Mouse (Mus musculus) c-Kit-positive CD71-negative TER-119-negative erythroid progenitor cells, embryonic 14.5 days (primary cell): Measurements from ENCODE around the gene Ube2q2.
"Not testable (repeated sequence)": the region's sequence is repeated elsewhere in the genome, so short reads cannot be mapped to it uniquely, and the experiment has no call there.

Experiments used
- DNase-seq: peaks from one replicate; pipeline ENCODE4 v3.0.0-alpha.2; 2013; ENCODE audit warnings: low read depth

Ube2q2 gene

DNA sequence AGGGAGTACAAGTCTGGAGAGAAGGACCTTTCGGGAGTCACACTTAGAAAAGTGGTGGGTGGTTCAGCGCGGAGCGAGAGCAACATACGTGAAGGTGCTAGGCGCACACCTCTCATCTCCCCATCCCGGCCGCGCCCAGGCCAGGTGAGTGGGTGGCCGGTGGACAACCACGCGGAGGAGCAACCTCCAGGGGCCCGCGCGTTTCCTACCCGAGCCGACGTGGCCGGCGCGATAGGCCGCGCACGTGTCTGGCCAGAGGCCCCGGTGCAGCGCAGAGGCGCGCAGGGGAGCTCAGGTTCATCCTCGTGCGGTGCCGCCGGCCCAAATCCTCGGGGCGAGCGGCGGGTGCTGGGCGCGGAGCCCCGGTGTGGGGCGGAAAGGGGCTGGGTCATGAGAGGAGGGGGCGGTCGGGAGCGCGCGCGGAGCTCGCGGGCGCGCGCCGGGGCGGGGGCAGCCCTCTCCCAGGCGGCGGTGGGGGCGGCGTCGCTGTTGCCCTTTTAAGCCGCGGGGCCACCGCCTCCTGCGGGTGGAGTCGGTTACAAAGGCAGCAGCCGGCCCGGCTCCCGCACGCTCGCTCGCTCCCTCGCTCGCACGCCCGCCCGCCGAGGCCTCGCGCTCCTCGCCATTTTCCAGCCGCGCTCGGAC, at the start of gene Ube2q2:
Gene Ube2q2, plus strand, starts transcription at position 1 of the 645 bp plus-strand sequence.
- peak; percentile 48 for DNase-seq

DNA sequence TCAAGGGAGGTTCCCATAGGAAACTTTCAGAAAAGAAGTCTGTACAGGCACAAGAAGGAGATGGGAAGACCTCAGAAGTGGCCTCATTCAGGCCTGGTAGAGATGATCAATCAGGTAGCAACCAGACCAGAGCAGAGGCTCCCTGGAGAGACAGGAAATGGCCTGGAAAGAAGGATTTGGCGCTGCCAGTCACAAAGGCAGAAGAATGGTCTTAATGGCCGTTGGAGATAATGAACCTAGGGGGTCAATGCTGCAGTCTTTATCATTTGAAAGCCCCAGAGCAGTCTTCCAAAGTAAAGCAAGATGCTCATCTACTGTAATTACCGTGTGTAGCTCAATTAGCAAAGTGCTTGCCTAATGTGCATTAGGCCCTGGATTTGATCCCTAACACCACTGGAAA, 47.5 kb upstream of the Ube2q2 start:
- no peak for DNase-seq

DNA sequence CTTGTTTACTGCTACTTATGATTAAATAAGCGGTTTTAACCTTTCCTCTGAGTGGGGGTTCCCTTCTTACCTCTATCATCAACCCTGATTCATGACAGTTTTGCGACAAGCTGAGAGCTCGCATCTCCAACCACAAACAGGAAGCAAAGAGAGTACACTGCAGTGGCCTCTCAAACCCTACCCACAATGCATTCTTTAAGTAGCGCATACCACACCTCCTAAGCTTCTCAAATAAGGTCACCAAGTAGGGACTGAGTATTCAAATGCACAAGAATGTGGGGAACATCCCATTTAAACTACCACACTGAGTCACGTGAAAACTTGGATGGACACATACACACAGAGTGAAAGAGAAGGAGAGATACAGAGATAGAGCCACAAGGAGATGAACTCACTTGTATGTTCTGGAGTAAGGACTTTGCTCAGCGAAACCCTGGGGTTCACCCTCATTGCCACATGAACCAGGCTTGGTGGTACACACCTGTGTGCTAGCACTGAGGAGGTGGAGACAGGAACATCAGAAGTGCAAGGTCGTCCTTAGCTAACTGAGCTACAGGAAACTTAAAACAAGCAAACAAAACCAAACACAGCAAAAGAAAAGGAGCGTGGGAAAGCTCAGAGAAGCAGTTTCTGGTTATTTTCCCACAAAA, 46.3 kb upstream of the Ube2q2 start:
- no peak for DNase-seq

DNA sequence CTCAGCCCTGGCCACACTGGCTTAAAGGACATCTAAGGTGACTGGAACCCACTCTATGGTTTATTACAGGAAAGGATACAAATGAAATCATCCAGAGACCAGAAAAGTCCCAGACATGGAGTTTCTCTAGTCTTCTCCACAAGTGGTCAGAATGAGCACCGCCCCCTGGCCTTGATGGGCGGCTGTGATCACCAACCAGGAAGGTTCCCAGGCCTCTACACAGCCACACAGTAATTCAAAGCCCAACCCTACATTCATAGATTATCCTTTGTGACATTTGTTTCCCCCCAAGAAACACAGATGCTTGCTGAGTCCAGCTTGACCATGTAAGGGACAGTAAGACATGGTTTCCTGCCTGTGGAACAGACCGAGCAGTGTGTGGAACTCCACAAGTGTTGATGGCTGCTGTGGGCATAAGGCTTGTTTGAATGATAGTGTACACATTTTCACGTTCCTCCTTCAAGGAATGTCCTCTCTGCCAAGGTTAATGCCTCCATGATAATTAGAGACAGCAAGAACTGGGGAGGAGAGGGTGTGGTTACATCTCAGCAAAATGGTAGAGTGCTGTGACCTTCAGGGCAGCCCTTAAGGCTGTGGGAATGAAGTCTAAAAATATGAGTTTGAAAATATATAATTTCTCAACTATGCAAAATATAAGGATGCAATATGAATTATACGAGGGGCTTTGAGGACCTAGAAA, 45.6 kb upstream of the Ube2q2 start:
- no peak for DNase-seq

DNA sequence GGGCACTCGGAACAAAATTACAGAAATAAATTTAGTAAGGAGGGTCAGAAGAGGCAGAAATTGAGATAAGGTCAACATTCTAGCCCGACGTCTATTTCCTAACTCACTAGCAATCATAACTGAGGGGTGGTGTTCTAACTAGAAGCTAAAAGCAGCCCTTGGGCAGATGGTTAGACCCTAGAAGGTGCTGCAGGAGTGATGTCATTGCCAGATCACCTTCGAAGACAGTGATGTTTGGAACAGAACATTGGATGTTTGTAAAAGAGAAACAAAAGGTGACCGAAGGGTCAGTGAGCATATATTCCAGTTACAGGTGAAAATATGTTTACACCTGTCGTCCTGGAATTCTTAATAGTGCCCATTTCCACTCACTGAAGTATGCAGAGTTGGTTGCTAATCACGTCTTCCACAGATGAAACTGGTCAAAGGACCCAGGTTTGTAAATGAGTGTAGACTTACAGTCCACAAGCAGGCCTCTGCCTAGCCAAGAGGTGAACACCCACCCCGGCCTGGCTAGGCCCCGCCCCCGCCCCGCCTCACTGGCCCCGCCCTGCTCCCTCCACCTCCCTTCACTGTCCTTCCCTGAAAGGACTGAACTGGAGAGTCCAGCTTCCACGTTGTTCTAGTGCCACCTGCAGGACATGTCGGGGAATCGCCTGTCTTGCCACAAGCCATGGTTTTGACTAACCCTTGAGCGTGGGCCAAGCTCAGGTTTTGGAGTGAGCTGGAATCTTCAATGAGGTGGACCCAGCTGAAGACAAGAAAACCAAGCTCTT, 38.4 kb upstream of the Ube2q2 start:
- peak; percentile 89 for DNase-seq

DNA sequence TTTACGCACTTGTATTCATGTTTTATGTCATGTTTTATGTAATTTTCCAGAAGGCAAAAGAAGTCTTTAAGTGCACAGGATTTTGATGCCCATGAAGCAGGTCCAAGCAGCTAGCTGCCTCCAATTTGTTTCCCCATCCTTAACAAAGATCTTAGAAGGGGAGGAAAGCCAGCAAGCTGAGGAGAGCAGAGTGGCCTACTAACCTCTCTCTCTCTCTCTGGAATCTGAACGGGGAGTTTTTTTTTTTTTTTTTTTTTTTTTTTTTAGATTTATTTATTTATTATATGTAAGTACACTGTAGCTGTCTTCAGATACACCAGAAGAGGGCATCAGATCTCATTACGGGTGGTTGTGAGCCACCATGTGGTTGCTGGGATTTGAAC, 37.8 kb upstream of the Ube2q2 start:
- not testable (repeated sequence) for DNase-seq

DNA sequence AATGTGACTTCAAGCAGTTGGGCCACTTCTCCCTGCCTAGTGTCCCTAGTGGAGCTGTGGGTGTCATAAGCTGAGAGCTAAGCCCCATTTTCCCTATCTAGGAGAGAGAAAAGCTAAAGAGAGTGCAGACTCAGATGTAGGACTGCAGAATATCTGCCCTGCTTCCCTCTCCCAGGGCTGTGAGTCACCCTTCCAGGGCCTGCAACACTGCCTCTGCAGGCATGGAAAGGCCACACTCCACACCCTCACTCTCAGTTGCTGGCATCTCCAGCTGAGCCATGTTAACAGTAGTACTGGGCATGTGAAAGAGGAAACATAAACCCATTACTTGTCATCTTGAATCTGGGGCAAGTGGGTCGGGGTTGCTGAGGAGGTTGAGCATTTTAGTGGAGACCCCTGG, 33.9 kb upstream of the Ube2q2 start:
- no peak for DNase-seq

DNA sequence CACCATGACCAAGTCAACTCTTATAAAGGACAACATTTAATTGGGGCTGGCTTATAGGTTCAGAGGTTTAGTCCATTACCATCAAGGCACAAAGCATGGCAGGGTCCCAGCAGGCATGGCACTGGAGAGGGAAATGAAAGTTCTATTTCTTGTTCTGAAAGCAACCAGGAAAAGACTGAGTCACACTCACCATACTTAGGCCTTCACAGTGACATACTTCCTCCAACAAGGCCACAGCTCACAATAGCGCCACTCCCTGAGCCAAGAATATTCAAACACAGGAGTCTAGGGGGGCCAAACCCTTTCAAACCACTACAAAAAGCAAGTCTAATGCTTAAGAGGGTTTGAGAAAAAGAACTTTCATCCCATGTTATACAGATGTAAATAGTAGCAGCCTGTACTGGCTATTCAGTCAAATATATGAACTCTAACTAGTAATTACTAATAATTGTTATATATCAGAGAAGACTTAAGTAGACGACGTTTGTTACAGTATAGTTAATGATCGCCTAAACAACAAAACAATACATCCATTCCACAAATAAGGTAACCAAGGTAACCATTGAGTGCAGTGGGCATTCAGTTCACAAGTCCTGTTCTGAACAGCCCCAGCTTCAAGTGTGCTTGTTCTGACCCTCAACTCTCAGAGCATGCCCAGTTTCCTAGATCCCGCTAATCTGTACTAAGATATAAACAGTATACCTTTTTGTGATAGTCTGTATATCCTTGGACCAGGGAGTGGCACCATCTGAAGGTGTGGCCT, 31.2 kb upstream of the Ube2q2 start:
- DNase-seq = no peak

DNA sequence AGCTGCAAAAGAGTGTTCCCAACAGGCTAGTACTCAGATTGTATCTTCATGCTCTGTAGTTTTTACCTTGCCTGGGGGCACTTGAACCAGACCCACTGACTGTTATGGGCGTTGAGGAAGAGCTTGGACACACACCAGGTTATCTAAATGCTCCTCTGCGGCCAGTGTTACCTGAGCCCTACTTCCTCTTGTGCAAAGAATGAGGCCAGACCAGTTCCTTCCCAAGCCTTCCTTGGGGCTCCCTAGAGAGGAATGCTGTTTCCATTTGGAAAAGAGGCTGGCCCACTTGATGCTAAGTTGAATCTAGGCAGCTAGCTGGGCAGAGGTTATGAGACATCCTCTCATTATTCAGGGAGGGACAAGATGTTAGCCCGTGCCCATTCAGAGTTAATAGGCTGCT, 26.1 kb upstream of the Ube2q2 start:
- DNase-seq = no peak

DNA sequence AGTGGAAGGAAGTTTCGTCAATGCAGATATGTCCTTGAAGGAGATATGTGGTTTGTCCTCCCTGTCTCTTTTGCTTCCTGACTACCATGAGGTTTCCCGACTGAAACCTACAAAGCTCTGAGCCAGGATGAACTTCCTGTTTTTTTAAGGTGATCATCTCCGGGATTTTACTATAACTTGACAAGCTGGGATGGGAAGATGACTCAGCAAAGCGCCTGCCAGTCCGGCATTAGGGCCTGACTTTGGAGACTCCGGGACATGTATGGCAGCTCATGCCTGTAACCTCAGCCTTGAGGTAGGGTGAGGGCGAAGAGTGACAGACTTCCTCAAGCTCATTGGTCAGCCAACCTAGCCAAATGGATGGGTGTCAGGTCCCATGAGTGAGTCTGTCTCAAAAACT, 22.9 kb upstream of the Ube2q2 start:
- no peak for DNase-seq

DNA sequence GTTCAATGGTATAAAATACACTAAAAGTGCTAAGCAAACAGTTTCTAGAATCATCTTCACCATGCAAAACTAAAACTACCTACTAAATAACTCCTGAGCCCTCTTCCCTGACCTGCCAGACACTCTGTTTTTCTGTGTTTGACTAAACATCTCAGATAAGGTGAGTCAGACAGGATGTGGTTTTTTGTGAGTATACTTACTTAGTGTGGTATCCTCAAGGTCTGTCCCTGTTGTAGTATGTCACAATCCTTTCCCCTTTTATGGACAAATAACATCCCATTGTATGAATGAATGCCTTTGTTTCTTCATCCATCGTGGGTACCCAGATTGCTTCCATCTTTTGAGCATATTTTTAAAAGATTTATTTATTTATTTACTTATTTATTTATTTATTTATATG, 22.4 kb upstream of the Ube2q2 start:
- no peak for DNase-seq

DNA sequence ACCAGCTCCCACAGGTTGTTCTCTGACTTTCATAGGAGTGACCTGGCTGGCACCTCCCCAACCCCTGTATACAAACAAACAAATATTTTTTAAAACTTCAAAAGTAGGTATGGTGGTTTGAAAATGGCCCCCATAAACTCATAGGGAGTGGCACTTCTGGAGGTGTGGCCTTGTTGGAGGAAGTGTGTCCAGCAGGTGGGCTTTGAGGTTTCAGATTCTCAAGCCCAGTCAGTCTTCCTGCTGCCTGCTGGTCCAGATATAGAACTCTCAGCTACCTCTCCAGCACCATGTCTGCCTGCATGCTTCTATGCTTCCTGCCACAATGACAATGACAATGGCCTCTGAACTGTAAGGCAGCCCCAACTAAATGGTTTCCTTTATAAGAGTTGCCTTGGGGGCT, 16.8 kb upstream of the Ube2q2 start:
- DNase-seq = no peak

DNA sequence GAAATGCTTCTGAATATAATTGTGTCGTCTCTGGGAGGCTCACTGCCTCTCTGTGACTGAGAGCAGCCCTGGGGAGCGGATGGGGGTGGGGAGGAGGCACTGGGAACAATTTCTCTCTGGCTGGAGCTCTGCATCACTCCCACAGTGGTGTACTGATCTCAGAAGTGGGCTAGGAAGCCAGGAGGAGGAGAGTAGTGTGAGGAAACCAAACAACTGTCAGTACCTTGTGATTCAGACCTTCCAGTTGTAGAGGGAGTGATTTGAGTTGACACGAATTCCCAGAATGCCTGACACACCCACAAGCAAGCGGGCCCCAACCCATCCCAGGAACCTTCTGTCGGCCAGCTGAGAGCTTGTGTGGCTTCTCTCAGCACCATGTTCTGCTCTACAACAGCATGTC, 12.1 kb upstream of the Ube2q2 start:
- DNase-seq = no peak

DNA sequence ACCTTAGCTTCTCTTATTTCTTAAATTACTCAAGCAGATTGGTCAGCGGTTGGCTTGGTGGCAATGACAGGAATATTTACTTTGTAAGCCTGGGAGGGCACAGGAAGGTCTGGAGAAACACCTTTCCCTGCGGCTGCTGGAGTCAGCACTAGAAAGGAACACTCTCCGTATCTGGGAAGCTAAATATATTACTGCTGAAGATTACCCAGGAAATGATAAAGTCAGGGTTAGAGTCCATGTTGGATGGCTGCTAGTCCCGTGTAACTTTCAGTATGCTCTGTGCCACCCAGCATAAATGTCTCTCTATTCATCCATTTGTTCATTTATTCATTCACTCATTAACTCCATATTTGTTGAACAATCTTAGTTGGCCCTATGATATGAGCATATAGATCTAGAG, 11.5 kb upstream of the Ube2q2 start:
- DNase-seq = no peak

DNA sequence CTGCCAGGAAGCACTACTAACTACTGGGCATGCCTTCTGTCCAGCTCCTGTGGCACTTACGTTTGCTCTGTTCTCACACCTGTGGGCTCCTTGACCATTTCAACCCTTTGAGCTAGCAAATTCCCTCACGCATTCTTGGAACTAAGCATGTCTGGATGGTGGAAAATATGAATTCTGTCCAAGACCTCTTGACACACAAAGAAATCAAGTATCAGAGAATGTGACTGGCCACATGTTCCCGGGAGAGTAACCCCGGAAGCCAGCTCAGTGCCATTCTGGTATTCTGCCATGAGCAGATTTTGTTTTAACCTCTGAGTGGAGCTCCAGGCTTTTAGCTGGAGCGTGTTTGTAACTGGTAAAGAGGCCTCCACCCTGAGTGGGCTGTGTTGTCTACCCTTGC, 8.7 kb upstream of the Ube2q2 start:
- no peak for DNase-seq

DNA sequence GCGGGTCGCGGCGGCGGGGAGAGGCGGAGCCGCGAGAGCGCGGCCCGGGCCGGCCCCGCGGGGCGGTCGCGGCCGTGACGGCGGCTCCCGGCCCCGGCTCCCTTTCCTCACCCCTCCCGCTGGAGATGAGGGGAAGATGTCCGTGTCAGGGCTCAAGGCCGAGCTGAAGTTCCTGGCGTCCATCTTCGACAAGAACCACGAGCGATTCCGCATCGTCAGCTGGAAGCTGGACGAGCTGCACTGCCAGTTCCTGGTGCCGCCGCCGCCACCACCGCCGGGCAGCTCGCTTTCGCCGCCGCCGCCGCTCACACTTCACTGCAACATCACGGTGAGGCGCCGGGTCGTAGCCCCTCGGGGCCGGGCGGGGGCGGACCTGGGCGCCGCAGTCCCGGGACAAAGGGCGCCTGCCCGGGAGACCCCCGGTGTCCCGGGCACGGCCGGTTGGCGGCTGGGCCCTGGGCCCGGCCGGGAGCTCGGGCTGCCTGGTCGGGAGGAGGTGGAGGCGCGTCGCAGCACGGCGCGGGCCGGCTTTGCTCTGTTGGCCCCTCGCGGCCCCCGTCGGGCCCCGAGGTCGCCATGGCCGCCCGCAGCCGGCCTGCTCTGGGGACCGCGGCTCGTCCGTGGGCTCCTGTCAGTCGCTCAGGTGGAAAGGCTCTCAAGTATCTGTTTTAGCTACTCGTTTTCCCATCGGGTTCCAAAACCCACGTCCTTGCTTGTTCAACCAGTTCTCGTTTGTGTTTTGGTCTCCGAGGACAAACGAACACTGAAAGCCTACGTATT, 1.0 kb downstream of the Ube2q2 start:
- no peak for DNase-seq

DNA sequence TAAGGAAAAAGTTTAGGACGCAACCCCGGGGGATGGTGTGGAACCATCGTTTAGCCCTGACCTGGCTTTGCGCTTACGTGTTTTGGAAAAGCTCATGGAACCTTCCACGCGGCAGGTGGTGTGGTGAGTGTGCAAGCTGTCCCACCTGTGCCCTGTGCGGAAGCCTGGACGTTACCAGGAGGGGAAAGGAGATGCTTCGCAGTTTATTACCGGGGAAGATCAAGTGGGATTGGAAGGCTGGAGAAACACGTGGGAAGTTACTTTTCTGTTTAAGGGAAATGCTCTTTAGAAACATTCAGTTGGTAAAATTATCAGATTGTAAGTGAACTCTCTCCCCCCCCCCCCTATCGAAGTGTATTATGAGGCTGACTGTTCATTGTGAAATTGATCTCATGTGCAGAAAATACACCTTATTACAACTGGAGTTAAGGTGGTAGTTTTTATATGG, 1.6 kb downstream of the Ube2q2 start:
- no peak for DNase-seq

DNA sequence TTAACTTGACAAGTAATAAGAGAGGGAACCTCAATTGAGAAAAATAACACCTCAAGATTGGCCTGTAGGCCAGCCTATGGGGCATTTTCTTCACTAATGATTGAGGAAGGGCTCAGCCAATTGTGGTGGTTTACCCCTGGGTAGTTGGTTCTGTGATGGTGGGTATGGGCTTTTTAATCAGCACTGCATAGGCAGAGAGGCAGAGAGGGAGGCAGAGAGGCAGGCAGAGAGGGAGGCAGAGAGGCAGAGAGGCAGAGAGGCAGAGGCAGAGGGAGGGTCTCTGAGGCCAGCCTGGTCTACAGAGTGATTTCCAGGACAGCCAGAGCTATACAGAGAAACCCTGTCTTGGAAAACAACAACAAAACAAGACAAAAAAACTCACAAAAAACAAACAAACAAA, 2.4 kb downstream of the Ube2q2 start:
- no peak for DNase-seq

DNA sequence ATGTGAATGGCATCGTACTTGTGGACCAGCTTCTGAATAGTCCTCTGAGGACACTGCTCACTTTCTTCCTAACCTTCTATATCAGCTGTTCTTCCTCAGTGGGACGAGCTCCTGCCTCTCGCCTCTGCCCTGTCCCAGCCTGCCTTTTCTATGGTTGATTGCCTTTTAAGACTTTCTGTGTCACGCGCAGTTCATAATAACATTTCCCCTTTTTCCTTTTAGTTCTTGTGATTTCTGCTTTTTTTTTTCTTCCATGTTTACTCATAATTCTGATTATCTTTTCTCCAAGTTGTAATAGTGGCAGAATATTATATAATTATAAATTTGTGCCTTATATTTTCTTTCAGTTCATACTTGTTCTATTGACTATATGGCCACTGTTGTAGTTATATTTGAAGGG, 4.3 kb downstream of the Ube2q2 start:
- DNase-seq = no peak

DNA sequence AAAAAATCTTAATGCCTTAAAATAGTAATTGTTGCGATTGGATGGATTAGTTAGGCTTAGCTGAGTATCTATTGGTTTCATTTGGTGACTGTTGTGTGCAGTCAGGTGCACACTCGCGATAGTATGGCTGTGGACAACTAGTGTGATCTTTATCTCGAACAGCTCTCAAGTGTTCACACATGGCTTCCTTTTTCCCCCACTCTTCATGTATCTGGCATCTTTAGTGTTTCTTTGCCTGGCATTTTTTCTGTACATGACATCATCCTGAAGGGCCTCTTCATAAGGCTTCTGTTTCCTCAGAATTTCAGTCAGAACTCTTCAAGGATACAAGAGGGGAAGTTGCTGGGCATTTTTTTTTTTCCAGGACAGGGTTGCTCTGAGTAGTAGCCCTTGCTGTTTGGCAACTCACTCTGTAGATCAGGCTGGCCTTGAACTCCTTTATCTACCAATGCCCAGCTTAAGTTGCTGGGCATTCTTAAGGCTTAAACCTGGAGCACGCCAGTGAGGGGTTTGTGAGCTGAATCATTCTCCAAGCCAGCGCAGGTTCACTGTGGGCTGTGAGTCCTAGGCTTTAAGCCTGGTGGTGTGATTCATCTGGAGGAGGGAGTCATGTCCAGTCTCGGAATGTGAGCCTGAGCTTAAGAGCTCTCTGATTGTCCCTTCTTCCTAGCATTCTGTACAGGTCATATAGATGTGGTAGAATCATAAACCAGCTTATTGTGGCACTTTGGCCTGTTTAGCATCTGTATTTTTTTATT, 22.2 kb downstream of the Ube2q2 start:
- no peak for DNase-seq
